Mouse (Mus musculus) hindbrain, embryonic 16.5 days (tissue): ENCODE data around the gene Gtf2ird2. TPM values are rescaled to one million over a fixed set of nuclear protein-coding genes. Genes with fewer than 3 reads are reported as not detected.

ENCODE experiments used
- ATAC-seq: fragments of 200-750 bp; cut with Nextera tagmentation; 2 replicates; pipeline ENCODE4 v1.8.0; 2017; ENCODE audit warnings: moderate TSS enrichment, moderate library complexity
- H3K27ac ChIP-seq: fragments of 300-500 bp; sonication (generic); 2 replicates; pipeline ENCODE4 v1.5.1; 2014; ENCODE audit warnings: low read depth, mild to moderate bottlenecking, control low read depth, low read length, moderate library complexity
- H3K27me3 ChIP-seq: fragments of 300-500 bp; sonication (generic); replicated peaks from 2 replicates; pipeline ENCODE4 v1.6.1; 2014; ENCODE audit warnings: low read length; ENCODE audit not compliant: control insufficient read depth, insufficient read depth
- H3K36me3 ChIP-seq: fragments of 300-500 bp; sonication (generic); 2 replicates; pipeline ENCODE4 v1.6.1; 2014; ENCODE audit warnings: mild to moderate bottlenecking, low read length, moderate library complexity, mixed read lengths; ENCODE audit not compliant: control insufficient read depth, insufficient read depth
- H3K4me1 ChIP-seq: fragments of 300-500 bp; sonication (generic); 2 replicates; pipeline ENCODE4 v1.6.1; 2014; ENCODE audit warnings: low read depth, low read length; ENCODE audit not compliant: control insufficient read depth, insufficient read depth
- H3K4me2 ChIP-seq: fragments of 300-500 bp; sonication (generic); 2 replicates; pipeline ENCODE4 v1.6.1; 2014; ENCODE audit warnings: mild to moderate bottlenecking, low read length, control low read depth, moderate library complexity
- H3K4me3 ChIP-seq: fragments of 300-500 bp; sonication (generic); 2 replicates; pipeline ENCODE4 v1.5.1; 2014; ENCODE audit warnings: mild to moderate bottlenecking, low read length, control low read depth, moderate library complexity
- H3K9ac ChIP-seq: fragments of 300-500 bp; sonication (generic); 2 replicates; pipeline ENCODE4 v1.6.1; 2014; ENCODE audit warnings: low read depth, mild to moderate bottlenecking, control low read depth, low read length, moderate library complexity
- H3K9me3 ChIP-seq: fragments of 300-500 bp; sonication (generic); 2 replicates; pipeline ENCODE4 v1.6.1; 2014; ENCODE audit warnings: mild to moderate bottlenecking, low read length, moderate library complexity; ENCODE audit not compliant: control insufficient read depth
- WGBS: fragments of 180-500 bp; shearing (Covaris S2); extraction: QIAGEN DNeasy Blood & Tissue Kit; methylation state at CpG from one replicate; pipeline ENCODE4 v1.1.7; 2014; 5-methylcytosine and 5-hydroxymethylcytosine counted together
- polyA plus RNA-seq: library from polyadenylated mRNA; unstranded; fragments of >200 nt; fragmentation: Nextera tagmentation; extraction: Ambion mirVana; gene quantifications from 2 replicates; pipeline ENCODE4 v1.2.1, GENCODE M21; 2015

The Gtf2ird2 gene
- polyA plus RNA-seq, 1 experiment from 2014 or later = 12.5 TPM

- H3K4me2 ChIP-seq = no peak overlapping the region
- H3K9me3 ChIP-seq = no peaks in the 10 kb centered on the region
- no peaks in the 10 kb centered on the region for H3K27me3 ChIP-seq
- 87% methylated on average over 8 of the region's 8 CpGs for WGBS
- no peak for ATAC-seq
- H3K27ac ChIP-seq = no peak overlapping the region
- no peak overlapping the region for H3K4me3 ChIP-seq
- H3K9ac ChIP-seq = no peak overlapping the region
- H3K36me3 ChIP-seq = peaks cover 9% of the 10 kb centered on the region
- no peaks in the 10 kb centered on the region for H3K4me1 ChIP-seq
These were observed 9.8 kb downstream of the Gtf2ird2 start for GRCm38 (mm10) chr5:134193664-134194063.

- 84% methylated on average over 10 of the region's 10 CpGs for WGBS
These were observed 22.9 kb downstream of the Gtf2ird2 start for GRCm38 (mm10) chr5:134206721-134207120.

GRCm38 (mm10) chr5:134209931-134210554, 26.2 kb downstream of the Gtf2ird2 start:
- Histone ChIP-seq H3K27ac (no peak overlapping the region), H3K9me3 (no peaks in the 10 kb centered on the region), H3K4me3 (no peak overlapping the region), H3K36me3 (peaks cover 9% of the 10 kb centered on the region; the same call in 1 of the 2 replicates), H3K4me1 (no peaks in the 10 kb centered on the region), H3K4me2 (no peak overlapping the region), H3K27me3 (no peaks in the 10 kb centered on the region), H3K9ac (no peak overlapping the region)
- WGBS = 69% methylated on average over 11 of the region's 11 CpGs
- no peak for ATAC-seq

More at GRCm38 (mm10) chr5:134206721-134207120, 22.9 kb downstream of the Gtf2ird2 start:
- H3K36me3 ChIP-seq = peaks cover 14% of the 10 kb centered on the region
- no peak overlapping the region for H3K4me3 ChIP-seq
- H3K4me1 ChIP-seq = no peaks in the 10 kb centered on the region
- ATAC-seq = no peak
- H3K9ac ChIP-seq = no peak overlapping the region
- H3K27ac ChIP-seq = no peak overlapping the region
- no peaks in the 10 kb centered on the region for H3K27me3 ChIP-seq
- H3K4me2 ChIP-seq = no peak overlapping the region
- H3K9me3 ChIP-seq = no peaks in the 10 kb centered on the region

- H3K4me1 ChIP-seq = no peaks in the 10 kb centered on the region
- 61% methylated on average over 12 of the region's 12 CpGs for WGBS
These were observed 30.4 kb downstream of the Gtf2ird2 start for GRCm38 (mm10) chr5:134214021-134214806.

GRCm38 (mm10) chr5:134217900-134218299, 34.1 kb downstream of the Gtf2ird2 start:
- Histone ChIP-seq H3K4me1 (peaks cover 7% of the 10 kb centered on the region), H3K27ac (no peak overlapping the region), H3K4me2 (no peak overlapping the region), H3K9ac (no peak overlapping the region), H3K9me3 (peaks cover 4% of the 10 kb centered on the region; the same call in 1 of the 2 replicates), H3K36me3 (peaks cover 13% of the 10 kb centered on the region; the same call in 1 of the 2 replicates), H3K27me3 (peaks cover 4% of the 10 kb centered on the region), H3K4me3 (no peak overlapping the region)
- 94% methylated on average over 7 of the region's 7 CpGs for WGBS
- no peak for ATAC-seq

More at GRCm38 (mm10) chr5:134214021-134214806, 30.4 kb downstream of the Gtf2ird2 start:
- Histone ChIP-seq H3K36me3 (peaks cover 16% of the 10 kb centered on the region), H3K4me3 (no peak overlapping the region), H3K4me2 (no peak overlapping the region), H3K9ac (no peak overlapping the region), H3K27me3 (no peaks in the 10 kb centered on the region), H3K9me3 (peaks cover 4% of the 10 kb centered on the region; the same call in 1 of the 2 replicates), H3K27ac (no peak overlapping the region)
- ATAC-seq = no peak

- Histone ChIP-seq H3K36me3 (peaks cover 10% of the 10 kb centered on the region; the same call in 1 of the 2 replicates), H3K27me3 (peaks cover 4% of the 10 kb centered on the region), H3K9ac (peak overlapping the region; percentile 64), H3K27ac (no peak overlapping the region), H3K4me3 (peak overlapping the region; percentile 35), H3K9me3 (peaks cover 4% of the 10 kb centered on the region; the same call in 1 of the 2 replicates), H3K4me1 (peaks cover 7% of the 10 kb centered on the region), H3K4me2 (peak overlapping the region; percentile 69)
- WGBS = 54% methylated on average over 4 of the region's 4 CpGs
- ATAC-seq = no peak
These were observed 37.5 kb downstream of the Gtf2ird2 start for GRCm38 (mm10) chr5:134221278-134221677.

- no peak overlapping the region for H3K27ac ChIP-seq
- no peak; the same call in 1 of the 2 replicates for ATAC-seq
- H3K27me3 ChIP-seq = peaks cover 4% of the 10 kb centered on the region
- peak overlapping the region; percentile 64 for H3K9ac ChIP-seq
- peaks cover 6% of the 10 kb centered on the region; the same call in 1 of the 2 replicates for H3K36me3 ChIP-seq
- 4% methylated on average over 36 of the region's 36 CpGs for WGBS
- H3K4me1 ChIP-seq = peaks cover 7% of the 10 kb centered on the region
- H3K4me2 ChIP-seq = peak overlapping the region; percentile 69
- peak overlapping the region; percentile 35 for H3K4me3 ChIP-seq
- peaks cover 1% of the 10 kb centered on the region; the same call in 1 of the 2 replicates for H3K9me3 ChIP-seq
These were observed 37.9 kb downstream of the Gtf2ird2 start for GRCm38 (mm10) chr5:134221708-134222150.

- ATAC-seq = no peak
- 80% methylated on average over 30 of the region's 30 CpGs for WGBS
- no peak overlapping the region for H3K27ac ChIP-seq
These were observed 41.5 kb downstream of the Gtf2ird2 start for GRCm38 (mm10) chr5:134225110-134225901.

More at GRCm38 (mm10) chr5:134225110-134225901, 41.5 kb downstream of the Gtf2ird2 start:
- Histone ChIP-seq H3K4me1 (peaks cover 7% of the 10 kb centered on the region), H3K27me3 (peaks cover 4% of the 10 kb centered on the region), H3K9me3 (no peaks in the 10 kb centered on the region), H3K36me3 (no peaks in the 10 kb centered on the region), H3K4me3 (no peak overlapping the region), H3K9ac (no peak overlapping the region), H3K4me2 (no peak overlapping the region)
